Mouse (Mus musculus) layer of hippocampus, adult 11-12 months (tissue): Measurements from ENCODE around the gene Pclo.
A peak's percentile ranks its signal among the peaks of the same experiment; 100 is the strongest.
"Not testable (repeated sequence)": the region's sequence is repeated elsewhere in the genome, so short reads cannot be mapped to it uniquely, and the experiment has no call there.

Source experiments
- DNase-seq: peaks from one replicate; pipeline ENCODE4 v3.0.0; 2022; ENCODE audit warnings: low spot score

The Pclo gene

DNA sequence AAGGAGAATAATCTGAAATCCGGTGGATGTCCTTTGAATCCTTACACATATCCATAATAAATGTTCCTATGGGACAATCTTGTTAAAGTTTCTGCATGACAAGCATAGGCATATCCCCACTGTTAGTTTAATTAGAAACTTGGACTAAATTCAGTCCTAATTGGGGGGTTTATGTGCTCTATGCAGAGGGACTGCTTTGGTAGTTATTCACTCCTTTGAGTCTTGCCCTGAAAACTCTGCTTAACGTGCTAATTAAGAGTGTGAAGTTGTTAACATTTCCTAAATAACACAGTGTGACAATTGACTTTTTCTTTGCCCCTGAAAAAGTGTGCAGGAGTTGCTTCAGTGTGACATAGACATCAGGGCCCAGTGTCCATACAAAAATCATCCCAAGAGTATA lies 177.3 kb downstream of the Pclo start:
- no peak for DNase-seq

DNA sequence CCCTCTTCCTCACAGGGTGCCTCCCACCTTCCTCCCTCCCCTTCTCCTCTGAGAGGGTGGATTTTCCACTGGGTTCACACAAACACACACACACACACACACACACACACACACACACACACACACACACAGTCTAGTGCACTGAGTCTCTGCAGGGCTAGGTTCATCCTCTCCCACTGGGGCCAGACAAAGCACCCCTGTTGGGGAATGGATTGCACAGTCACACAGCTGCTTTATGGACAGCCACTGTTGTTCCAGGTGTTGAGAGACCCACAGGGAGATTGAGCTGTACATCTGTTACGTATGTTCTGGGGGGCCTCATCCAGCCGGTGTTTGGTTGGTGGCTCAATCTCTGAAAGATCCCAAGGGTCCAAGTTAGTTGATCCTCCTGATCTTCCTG lies 182.0 kb downstream of the Pclo start:
- DNase-seq: no peak

DNA sequence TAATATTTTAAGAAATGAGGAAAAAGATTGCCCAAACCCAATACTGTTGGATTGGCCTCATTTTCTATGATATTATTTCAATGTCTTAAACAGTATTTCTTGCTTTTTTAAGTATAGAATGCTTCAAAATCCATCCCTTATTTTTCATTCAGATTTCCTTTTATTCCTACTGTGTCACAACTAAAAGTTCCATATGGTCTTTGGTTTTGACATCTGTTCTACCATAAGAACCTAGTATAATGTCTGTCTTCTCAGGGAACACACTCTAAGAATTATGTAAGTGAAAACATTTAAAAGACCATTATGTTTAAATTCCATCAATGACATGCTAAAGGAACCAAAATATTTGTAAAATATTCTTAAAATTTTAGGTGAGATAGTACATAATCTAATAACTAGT lies 186.2 kb downstream of the Pclo start:
- no peak for DNase-seq

DNA sequence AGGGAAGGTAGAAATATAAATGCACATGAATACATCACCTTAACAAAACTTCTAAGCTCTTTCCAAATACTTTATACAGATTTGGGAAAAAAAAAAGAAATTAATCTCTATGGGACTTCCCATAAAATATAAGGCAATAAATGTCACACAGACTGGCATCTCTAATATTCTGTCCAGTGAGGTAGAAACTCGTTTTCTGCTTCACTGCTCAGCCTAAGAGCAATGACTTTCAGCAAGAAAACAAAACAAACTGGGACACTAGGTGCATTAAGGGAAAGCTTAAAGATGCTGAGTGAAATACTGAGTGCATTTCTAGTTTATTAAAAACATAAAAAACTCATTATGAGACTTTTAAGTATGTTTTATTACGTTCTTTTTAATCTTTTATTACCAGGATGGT lies 190.7 kb downstream of the Pclo start:
- DNase-seq: no peak

DNA sequence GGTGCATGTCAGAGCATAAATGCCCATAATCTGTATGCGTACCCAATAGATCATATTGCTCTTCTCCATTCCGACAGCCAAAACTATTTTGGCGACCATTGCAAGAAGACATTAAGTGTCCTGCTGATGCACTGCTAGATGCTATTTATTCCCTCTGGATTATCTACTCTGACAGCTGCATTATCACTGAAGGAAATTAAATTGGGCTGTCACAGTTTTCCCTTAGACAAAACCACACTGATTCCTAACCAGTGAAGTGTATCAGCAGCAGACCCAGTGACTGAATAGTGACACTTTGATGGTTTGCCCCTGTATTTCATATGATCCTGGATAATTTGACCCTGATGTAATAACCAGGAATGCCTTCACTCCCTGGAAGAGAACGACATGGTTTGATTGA lies 192.6 kb downstream of the Pclo start:
- no peak for DNase-seq

DNA sequence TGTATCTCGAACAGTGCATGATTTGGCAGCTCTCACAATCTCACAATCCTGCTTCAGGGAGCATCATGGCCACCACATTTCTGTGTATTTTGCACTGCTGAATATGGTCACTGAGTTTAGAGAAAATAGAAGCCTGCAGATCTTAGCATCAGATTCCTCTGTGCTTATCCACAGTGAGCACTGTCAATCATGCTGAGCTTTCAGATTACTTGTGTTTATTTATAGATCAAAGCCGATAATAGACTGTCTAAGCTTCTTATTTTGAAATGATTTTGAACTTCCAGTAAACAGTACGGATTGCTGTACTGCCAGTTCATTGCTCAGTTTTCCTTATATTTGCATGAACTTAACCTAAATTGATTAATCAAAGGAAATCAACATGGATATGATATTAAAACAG lies 208.9 kb downstream of the Pclo start:
- no peak for DNase-seq

DNA sequence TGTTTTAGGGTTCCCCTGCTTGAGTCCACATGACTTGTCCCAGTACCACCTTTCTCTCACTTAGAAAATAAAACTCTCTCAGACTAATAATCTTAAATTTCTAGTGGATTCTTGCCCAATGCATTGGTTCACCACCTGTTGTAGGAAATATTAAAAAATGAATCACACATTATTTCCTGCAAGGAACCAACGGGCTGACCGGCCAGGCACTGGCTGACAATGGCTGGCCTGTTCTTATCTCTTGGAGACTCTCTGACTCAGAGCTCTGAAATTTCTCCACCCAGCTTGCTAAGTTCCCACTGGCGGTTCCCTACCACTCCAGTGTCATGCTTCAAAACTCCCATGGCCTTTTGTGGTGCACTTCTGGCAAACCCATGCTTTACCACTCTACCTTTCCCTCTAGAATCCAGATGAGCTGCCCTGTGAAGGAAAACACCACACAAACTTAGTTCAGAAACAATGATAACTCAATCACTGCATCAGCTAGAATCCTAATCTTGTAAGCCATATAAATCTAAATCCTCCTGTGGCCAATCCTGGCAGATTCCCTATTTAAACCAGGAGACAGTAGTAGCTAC lies 214.0 kb downstream of the Pclo start:
- DNase-seq: no peak

DNA sequence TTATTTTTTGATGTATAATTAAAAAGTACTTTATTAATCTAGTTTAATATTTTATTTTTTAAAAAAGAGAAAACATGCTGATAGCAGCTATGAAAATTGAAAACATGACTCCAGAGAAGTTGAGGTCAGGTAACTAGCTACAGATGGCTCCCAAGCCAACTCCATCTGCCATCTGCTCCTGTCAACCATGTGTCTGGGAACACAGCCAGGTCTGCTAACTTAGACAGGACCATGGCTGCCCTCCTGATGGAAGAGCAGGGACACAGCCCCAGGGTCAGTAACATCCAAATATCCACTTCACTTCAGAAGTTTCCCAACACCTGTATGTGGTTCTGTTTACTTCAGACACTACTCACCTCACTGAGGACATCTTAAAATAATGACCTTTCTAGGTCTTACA lies 236.2 kb downstream of the Pclo start:
- DNase-seq: no peak

DNA sequence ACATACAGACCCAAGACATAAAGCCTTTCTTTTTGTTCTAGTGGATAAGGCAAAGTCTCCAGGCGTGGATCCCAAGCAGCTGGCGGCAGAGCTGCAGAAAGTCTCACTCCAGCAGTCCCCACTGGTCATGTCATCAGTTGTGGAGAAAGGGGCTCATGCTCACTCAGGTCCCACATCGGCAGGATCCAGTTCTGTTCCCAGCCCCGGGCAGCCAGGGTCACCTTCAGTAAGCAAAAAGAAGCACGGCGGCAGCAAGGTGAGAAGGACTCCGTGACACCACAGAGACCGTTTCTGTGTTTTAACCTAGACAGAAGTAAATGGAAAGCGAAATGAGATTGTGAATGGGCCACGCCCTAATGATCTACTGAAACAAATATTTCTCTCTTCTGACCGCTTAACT lies 252.0 kb downstream of the Pclo start:
- DNase-seq: no peak

DNA sequence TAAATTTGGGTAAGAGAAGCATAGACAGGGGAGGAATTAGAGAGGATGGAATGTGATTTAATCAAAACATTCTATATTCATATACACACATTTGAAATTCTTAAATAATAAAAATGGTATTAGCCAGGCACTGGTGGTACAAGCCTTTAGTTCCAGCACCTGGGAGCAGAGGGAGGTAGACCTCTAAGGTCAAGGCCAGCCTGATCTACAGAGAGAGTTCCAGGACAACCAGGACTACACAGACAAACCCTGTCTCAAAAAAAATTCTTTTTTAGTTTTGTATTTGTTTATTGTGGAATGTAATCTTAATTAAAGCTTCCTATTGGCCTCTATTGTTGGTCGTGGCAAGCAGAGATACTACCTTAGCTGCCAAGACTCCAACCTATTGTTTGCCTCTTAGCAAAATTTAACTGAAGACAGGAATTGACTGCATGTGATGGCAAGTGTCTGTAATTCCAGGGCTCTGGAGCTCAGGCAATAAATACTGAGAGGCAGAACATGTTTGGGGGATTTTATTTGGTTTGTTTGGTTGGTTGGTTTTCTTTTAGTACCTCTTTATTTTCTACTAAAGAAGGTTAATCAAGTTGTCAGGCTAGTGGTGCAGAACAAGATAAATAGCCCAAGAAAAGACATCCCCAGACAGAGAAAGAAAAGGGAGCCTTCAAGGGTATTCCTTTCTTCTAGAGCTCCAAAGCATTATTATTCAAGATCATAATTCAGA lies 267.8 kb downstream of the Pclo start:
- DNase-seq: no peak

DNA sequence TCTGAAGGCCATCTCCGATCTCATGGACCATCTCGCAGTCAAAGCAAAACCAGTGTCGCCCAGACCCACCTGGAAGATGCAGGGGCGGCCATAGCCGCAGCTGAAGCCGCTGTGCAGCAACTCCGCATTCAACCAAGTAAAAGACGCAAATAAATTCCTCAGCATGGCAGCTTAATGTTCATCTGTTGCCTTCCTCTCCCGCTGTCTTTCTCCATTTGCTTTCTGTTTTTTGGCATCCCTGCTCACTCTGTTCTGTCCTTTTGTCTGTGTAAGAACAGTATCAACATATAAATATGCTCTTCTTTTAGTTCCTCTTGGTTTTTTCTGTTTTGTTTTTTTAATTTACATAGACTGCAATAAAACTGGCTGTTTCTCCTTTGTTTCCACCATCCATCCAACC lies 279.2 kb downstream of the Pclo start:
- DNase-seq: no peak

DNA sequence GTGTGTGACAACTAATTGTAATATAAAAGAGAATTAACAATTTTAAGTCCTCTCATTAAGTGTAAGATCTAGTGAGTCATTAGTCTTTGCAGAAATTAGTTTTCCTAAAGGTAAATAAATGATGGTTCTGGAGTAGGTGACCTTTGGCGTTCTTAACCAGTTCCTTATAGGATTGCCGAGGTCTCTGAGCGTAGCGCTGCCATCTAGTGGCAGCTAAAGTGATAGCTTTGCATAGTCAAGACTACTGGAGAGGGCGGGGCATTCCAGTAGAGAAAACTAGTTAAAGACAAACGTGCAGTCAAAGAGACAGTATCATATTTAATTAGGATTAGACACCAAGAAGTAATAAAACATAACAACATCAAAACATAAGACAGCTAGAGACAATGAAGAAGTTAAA lies 292.4 kb downstream of the Pclo start:
- peak; percentile 47 for DNase-seq

DNA sequence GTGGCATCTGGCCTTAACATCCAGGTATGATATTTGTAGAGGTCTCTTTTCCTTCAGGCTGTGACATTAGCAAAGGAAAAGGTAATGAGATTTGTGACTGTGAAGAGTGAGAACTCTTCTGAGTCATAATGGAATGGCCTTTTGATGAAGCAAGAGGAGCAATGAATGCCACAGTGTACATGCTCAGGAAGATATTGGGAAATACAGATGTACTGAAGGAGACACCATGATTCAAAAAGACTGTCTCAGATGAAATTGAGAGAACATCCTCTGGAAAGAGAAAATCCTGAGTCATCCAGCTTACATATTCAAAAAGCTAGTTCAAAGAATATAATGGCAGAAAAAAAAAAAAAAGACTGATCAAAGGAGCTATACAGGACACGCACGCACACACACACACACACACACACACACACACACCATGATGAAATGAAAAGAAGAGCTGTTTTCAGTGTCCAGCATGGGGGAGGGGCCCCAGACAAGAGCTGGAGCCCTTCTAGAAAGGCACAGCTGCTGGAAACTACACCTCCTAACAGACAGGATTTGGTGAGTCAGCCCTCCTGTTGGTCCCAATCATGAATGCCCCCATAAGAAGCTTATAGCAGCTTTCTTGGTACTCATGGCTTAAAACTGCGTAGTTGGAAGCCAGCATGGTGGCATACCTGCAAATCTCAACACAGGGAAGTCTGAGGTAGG lies 318.6 kb downstream of the Pclo start:
- peak; percentile 11 for DNase-seq

DNA sequence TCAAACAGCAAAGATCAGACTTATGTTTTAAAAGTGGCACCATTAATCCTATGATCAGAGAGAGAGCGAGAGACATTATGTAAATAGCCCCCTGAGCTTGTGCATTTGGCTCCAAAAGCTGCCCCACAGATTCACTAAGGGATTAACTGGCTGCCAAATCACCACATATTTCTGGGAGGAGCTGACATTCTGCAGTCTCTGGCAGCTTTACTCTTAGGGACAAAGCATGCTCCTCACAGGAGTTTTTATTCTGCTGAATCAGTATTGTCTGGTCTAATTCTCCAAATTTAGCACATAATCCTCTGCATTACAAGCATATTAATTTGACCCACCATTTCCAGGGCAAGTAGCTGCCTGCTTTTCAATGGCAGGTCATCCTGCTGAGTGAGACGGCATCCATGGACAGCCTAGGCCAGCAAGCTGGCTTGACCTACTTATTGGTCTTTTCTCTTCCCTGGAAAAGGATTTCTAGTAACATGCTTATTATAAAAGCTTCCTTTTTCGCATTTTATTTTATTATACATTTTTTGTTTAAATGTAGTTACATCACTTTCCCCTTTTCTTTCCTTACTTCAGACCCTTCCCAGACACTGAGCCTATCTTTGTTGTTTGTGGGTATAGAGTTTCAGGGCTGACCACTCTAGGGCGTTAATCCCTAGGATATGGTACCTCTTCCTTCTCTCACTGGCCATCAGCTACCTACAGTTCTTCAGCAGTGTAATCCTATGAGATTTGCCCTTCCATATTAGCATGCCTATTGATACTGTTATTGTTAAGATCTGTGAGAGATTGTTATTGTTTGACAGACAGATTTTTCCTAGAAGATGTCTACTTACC lies 319.7 kb downstream of the Pclo start:
- peak; percentile 29 for DNase-seq

DNA sequence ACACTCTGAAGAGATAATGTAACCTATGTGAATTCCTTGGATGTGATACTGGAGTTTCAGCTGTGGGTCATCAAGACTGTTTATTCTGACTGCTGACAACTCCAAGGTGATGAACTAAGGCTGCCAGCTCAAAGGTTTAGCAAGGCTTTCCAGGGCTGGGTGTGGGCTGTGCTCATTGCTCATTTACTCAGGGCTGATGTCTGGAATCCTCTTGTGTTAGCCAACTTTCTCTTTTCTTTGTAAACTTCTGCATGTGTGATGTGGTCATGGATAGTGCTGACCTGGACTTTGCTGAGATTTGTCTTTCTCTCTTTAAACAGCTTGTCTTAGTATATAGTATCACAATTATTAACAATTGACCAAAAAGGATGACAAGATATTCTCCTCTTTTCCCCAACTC lies 338.9 kb downstream of the Pclo start:
- no peak for DNase-seq

DNA sequence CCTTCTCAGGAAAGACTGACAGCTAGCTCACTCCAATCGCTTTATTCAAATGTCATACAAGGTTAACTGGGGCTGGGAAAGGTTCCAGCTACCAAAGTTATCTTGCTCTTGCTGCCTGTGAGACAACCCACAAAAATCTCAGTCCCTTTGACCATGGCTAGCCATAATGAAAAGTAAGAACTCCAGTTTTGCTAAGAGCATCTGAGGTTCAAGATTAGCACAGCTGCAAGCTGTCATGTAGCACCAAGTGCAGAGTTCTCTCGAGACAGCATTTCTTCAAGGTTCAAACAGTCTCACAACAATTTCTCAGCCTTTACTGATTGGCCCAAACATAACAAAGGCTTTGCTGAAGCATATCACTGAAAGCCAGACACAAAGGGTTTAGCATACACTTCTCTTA lies 370.6 kb downstream of the Pclo start:
- not testable (repeated sequence) for DNase-seq

DNA sequence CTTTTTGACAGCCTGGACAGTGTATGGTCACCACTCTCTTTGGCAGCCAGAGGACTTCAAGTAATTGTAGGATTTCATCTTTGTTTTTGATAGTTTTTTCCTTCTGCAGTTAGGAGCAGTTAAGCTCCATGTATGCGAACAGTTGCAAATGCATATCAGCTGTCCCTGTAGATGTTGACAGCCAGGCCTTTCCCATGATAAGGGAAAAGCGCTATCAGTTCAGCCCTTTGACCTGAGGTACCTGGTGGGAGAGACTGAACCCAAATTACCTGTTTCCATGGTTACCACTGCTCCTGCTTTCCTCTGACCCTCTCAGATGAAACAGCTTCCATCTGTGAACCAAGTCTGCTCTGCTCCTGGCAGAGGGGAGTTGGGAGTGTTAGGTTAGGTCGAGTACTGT lies 377.5 kb downstream of the Pclo start:
- DNase-seq: no peak

DNA sequence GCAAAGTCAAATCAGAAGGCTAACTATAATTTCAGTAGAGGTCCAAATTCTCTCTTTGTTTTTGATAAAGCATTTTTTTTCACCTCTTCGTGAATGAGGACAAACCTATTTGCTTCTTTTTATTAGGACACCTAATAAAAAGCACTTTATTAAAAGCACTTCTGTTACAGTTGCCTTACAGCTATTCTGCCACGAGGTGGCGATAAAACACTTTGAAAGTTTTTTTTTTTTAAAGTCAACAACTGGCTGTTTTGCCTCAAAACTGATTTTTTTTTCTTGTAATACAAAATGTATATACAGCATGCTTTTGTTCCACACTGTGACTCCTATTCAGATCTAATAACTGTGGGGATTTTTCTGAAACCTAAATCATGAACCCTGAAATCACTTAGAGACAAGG lies 388.8 kb downstream of the Pclo start:
- not testable (repeated sequence) for DNase-seq
